ENCODE assay signal across 9 mouse cellular contexts in genomic region chr6:126167208-126167590, GRCm38 (mm10). TPM values are rescaled to one million over a fixed set of nuclear protein-coding genes. Genes with fewer than 3 reads are reported as not detected.
DNase-seq lines count a peak whose midpoint lies in the region; ATAC-seq and TF ChIP-seq lines count a peak whose summit lies in the region.
"Had no signal": no experiment of that assay in that cellular context is flagged by ENCODE, and none has a peak within 500 bp of the region (broad histone marks: within the 10 kb centered on the region; RNA-seq: fewer than 3 reads in every experiment).

No protein-coding gene starts in this region.

- 0% methylated on average over 6 of the region's 6 CpGs for WGBS in embryonic facial prominence, embryonic 14.5 days
- WGBS in hindbrain, postnatal 0 days, result 13% methylated on average over 6 of the region's 6 CpGs
- 11% methylated on average over 6 of the region's 6 CpGs for WGBS in neural tube, embryonic 12.5 days

- H3K4me2 ChIP-seq in embryonic facial prominence, embryonic 14.5 days (ENCODE audit: low read depth, low read length), result peak overlapping the region; percentile 87
- peak overlapping the region; percentile 64 for H3K4me2 ChIP-seq in hindbrain, postnatal 0 days (ENCODE audit: low read depth, low read length)
- H3K4me2 ChIP-seq in neural tube, embryonic 12.5 days (replicated peaks), result peak overlapping the region; percentile 59

- H3K27me3 ChIP-seq in embryonic facial prominence, embryonic 14.5 days (replicated peaks; ENCODE audit: control insufficient read depth, insufficient read depth, low read length), result no peaks in the 10 kb centered on the region
- peaks cover 34% of the 10 kb centered on the region for H3K27me3 ChIP-seq in hindbrain, postnatal 0 days (ENCODE audit: insufficient read depth, low read length)
- H3K27me3 ChIP-seq in neural tube, embryonic 12.5 days (replicated peaks), result peaks cover 46% of the 10 kb centered on the region

- no peak for ATAC-seq in embryonic facial prominence, embryonic 14.5 days (ENCODE audit: low read depth)
- no peak for ATAC-seq in hindbrain, postnatal 0 days
- no peak for ATAC-seq in neural tube, embryonic 12.5 days (ENCODE audit: low FRiP score, low read depth)

- TF ChIP-seq CTCF in hindbrain, postnatal 0 days (IDR thresholded peaks at IDR 0.05; ENCODE audit: low read depth), result no peak

- peaks cover 12% of the 10 kb centered on the region for H3K4me1 ChIP-seq in embryonic facial prominence, embryonic 14.5 days (ENCODE audit: control insufficient read depth, insufficient read depth, low read length)
- peaks cover 18% of the 10 kb centered on the region for H3K4me1 ChIP-seq in hindbrain, postnatal 0 days (ENCODE audit: insufficient read depth, low read length)
- H3K4me1 ChIP-seq in neural tube, embryonic 12.5 days, result peaks cover 43% of the 10 kb centered on the region

- peak overlapping the region; percentile 59 for H3K4me3 ChIP-seq in embryonic facial prominence, embryonic 14.5 days (ENCODE audit: low read depth, low read length)
- H3K4me3 ChIP-seq in hindbrain, postnatal 0 days (ENCODE audit: low read length), result no peak overlapping the region; the same call in 1 of the 2 replicates
- peak overlapping the region; percentile 18; the same call in 1 of the 2 replicates for H3K4me3 ChIP-seq in neural tube, embryonic 12.5 days
- H3K4me3 ChIP-seq: left cerebral cortex, adult 2 months had no signal

- H3K36me3 ChIP-seq in embryonic facial prominence, embryonic 14.5 days (ENCODE audit: control insufficient read depth, insufficient read depth, low read length), result no peaks in the 10 kb centered on the region
- no peaks in the 10 kb centered on the region for H3K36me3 ChIP-seq in hindbrain, postnatal 0 days (ENCODE audit: insufficient read depth, low read length)
- no peaks in the 10 kb centered on the region for H3K36me3 ChIP-seq in neural tube, embryonic 12.5 days

- H3K9me3 ChIP-seq in embryonic facial prominence, embryonic 14.5 days (ENCODE audit: control insufficient read depth, low read length), result no peaks in the 10 kb centered on the region
- no peaks in the 10 kb centered on the region for H3K9me3 ChIP-seq in hindbrain, postnatal 0 days (ENCODE audit: low read length)
- no peaks in the 10 kb centered on the region for H3K9me3 ChIP-seq in neural tube, embryonic 12.5 days

- peak; percentile 23 for DNase-seq in kidney, adult 18-20 months
- no peak for DNase-seq in kidney, postnatal 36 days
- no peak for DNase-seq in embryonic facial prominence, embryonic 14.5 days (ENCODE audit: low spot score)
- DNase-seq in hindbrain, postnatal 0 days (ENCODE audit: low spot score), result no peak
- DNase-seq in MN1 (ENCODE audit: low spot score), result no peak
- no peak for DNase-seq in left cerebral cortex, postnatal 4 days
- DNase-seq in ovary, postnatal 14 days (ENCODE audit: low spot score), result no peak

- intact Hi-C loops in left cerebral cortex, postnatal 4 days (cut with DNase I), result loop anchor here (5.0 kb wide), 3 partner anchors 210 to 545 kb away; no protein-coding TSS in a partner anchor

- H3K9ac ChIP-seq in embryonic facial prominence, embryonic 14.5 days (ENCODE audit: low read depth, low read length), result 0 out of 2 replicates have a peak overlapping the region, but pooled peaks have one; percentile 55
- H3K9ac ChIP-seq in hindbrain, postnatal 0 days (replicated peaks; ENCODE audit: low read length), result peak overlapping the region; percentile 33; the same call in 1 of the 2 replicates
- H3K9ac ChIP-seq in neural tube, embryonic 12.5 days, result 0 out of 2 replicates have a peak overlapping the region, but pooled peaks have one; percentile 29

- H3K27ac ChIP-seq in embryonic facial prominence, embryonic 14.5 days (replicated peaks; ENCODE audit: low read depth, low read length), result peak overlapping the region; percentile 62
- H3K27ac ChIP-seq in hindbrain, postnatal 0 days, result no peak overlapping the region
- no peak overlapping the region for H3K27ac ChIP-seq in neural tube, embryonic 12.5 days
- H3K27ac ChIP-seq: left cerebral cortex, adult 2 months had no signal

RNA-seq across cellular contexts. Expression of gene Ntf3, which starts 0.5 kb away (rescaled TPM):
- polyA plus RNA-seq in embryonic facial prominence, embryonic 14.5 days (2014; fragmentation: Nextera tagmentation; extraction: Ambion mirVana), result 10.9 and 12.4 TPM in 2 replicates
- total RNA-seq in hindbrain, postnatal 0 days (2014; rRNA removed), result 6.7 and 8.9 TPM in 2 replicates
- 7.9 and 9.1 TPM in 2 replicates for polyA plus RNA-seq in hindbrain, postnatal 0 days (2015; fragmentation: Nextera tagmentation; extraction: Ambion mirVana)
- 12.6 and 12.9 TPM in 2 replicates for polyA plus RNA-seq in neural tube, embryonic 12.5 days (2016; fragmentation: Nextera tagmentation; extraction: Ambion mirVana)
- 10 to 100 TPM; 10.0 to 13.3 TPM for total RNA-seq in left cerebral cortex, postnatal 4 days (2021)
